Mouse (Mus musculus) ovary, adult 2 months (tissue): ENCODE measurements around the gene Knl1. TPM values are rescaled to one million over a fixed set of nuclear protein-coding genes. Genes with fewer than 3 reads are reported as not detected.

Source experiments
- polyA plus RNA-seq: library from polyadenylated mRNA; depleted of rRNA; stranded (reverse); fragments of >200 nt; gene quantifications from 2 replicates; pipeline ENCODE4 v1.2.3, GENCODE M21; 2012; rRNA removed

Knl1 gene
- polyA plus RNA-seq = 0.27 and 0.40 TPM in 2 replicates

DNA sequence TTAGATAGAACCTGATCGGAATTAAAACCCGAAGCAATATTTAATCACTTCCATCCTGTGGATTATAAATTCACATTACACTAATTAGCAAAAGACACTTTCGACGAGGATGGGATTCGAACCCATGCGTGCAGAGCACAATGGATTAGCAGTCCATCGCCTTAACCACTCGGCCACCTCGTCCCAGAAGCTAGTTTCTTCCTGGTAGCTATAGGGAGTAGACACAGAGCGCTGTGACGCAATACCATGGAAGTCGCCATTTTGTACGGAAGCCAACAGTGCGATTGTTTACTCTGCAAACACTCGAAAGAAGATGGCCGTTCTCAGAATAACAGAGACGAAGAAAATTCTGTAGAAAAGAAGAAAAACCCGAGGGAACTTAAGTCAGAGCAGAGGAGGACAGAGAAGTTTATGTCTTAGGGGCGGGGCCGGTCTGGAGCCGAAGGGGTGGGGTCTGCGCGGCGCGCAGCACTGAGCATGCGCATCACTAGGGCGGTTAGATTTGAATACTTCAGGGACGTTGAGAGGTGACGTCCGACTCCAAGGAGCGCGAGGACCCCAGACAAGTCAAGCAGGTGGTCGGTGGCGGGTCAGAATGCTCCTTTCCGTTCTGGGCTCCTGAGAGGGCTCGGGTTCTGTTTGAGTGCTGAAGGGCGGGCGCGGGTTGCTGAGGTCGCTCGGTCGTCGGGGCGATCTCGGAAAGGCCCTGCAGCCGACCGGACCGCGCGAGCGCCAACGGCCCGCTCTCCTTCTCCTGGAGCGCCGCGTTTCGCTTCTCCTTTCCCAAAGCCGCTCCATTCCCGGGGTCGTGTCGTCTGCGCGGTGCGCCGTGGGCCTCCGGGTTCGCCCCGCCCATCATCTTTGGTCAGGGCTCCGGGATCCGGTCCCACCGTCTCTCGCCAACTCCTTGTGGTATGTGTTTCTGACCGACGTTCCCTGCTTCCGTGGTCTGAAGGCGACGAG lies at the start of gene Knl1:
Gene Knl1 (plus strand): TSS at position 471 of the 963 bp plus-strand sequence.

GRCm38 (mm10) chr2:119028941-119029551 lies 17.9 kb upstream of the Knl1 start, which contains the start of gene Ccdc32:
Gene Ccdc32 (minus strand): TSS chr2:119029393.

DNA sequence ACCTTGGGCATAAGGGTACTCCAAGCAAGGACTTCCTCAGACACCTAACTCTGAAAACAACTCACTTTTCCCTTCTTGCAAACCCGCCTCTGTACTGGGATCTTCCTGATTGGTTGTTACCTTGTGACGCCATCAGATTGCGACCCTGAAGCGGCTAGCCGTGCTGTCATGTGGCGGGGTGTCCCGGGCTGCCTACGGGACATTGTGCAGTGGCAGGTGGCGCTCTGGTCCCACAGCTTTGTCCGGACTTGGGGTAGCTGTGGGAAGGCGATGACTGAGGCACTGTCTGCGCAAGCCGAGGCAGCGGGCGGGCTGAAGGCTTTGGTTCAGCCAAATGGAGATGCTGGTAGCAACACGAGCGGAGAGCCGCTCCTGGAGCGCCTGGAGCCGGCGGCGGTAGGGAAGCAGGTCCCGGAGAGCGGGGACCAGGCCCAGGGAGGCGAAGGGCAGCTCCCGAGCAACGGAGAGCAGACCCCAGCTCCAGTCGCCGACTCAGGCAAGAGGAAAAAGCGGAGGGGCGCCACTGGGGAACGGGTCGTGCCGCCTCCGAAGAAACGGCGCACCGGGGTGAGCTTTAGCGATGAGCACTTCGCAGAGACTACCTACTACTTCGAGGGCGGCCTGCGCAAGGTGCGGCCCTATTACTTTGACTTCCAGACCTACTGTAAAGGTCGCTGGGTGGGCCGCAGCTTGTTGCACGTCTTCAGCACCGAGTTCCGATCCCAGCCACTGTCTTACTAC lies 12.1 kb upstream of the Knl1 start, which contains the start of gene Rpusd2:
Gene Rpusd2 (plus strand): TSS at position 135 of the 741 bp plus-strand sequence.

DNA sequence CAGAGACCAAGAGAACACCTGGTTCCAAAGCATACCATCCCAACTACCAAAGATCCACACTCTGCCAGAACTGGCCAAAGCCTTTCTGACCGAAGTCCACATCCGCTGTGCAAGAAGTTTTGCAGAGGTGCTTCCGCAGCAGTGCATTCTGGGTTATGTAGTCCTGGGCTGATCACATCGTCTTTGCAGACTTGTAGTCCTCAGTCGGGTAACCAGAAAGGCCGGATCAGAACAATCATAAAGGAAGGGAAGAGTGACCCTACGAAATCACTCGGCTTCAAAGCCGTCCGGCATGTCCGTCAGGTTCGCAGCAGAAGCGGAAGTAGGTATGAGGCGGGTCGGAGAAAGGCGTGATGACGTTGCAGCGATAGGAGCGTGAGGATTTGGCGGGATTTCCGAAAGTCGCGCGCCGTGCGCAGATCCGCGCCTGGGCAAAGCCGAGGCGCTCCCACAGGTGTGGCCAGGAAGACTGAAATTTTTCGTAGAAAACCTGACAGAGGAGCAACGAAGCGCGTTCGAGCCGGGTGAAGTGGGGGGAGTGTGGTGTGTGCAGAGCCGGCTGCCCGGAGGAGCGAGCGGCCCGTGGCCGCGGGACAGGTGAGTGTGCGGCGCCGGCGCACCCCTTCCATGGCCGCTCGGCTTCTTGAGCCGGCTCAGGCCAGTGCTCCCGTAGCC lies 65.7 kb downstream of the Knl1 start, which contains the start of gene Rad51:
Gene Rad51 (plus strand): TSS at position 356 of the 675 bp plus-strand sequence.

Other genes with a start within 250 kb of the Knl1 start
- 3.9 and 6.0 TPM in 2 replicates for gene Knstrn, start 233.1 kb upstream of the Knl1 start, polyA plus RNA-seq
- gene Ivd, start 185.2 kb upstream of the Knl1 start, polyA plus RNA-seq = 84.6 and 103 TPM in 2 replicates
- gene Bahd1, start 146.7 kb upstream of the Knl1 start, polyA plus RNA-seq = 31.7 and 39.7 TPM in 2 replicates
- 31.2 and 33.1 TPM in 2 replicates for gene Chst14, start 120.6 kb upstream of the Knl1 start, polyA plus RNA-seq
- gene Ccdc32, start 17.7 kb upstream of the Knl1 start, polyA plus RNA-seq = 6.4 and 6.8 TPM in 2 replicates
- 5.1 and 6.5 TPM in 2 replicates for gene Rpusd2, start 12.3 kb upstream of the Knl1 start, polyA plus RNA-seq
- 7.4 and 11.0 TPM in 2 replicates for gene Rad51, start 65.7 kb downstream of the Knl1 start, polyA plus RNA-seq
- gene Rmdn3, start 109.9 kb downstream of the Knl1 start, polyA plus RNA-seq = 18.1 and 27.7 TPM in 2 replicates
- gene Gchfr, start 120.7 kb downstream of the Knl1 start, polyA plus RNA-seq = 10.5 and 12.4 TPM in 2 replicates
- 0.13 and 0.17 TPM in 2 replicates for gene Gm14137, start 127.4 kb downstream of the Knl1 start, polyA plus RNA-seq
- gene Zfyve19, start 161.5 kb downstream of the Knl1 start, polyA plus RNA-seq = 43.4 and 54.0 TPM in 2 replicates
- 3.8 and 5.2 TPM in 2 replicates for gene Dnajc17, start 161.7 kb downstream of the Knl1 start, polyA plus RNA-seq
- gene Ppp1r14d, start 182.8 kb downstream of the Knl1 start, polyA plus RNA-seq = 2.0 and 2.3 TPM in 2 replicates
- 19.4 and 26.9 TPM in 2 replicates for gene Spint1, start 190.2 kb downstream of the Knl1 start, polyA plus RNA-seq
- gene Rhov, start 224.2 kb downstream of the Knl1 start, polyA plus RNA-seq = 1.1 and 2.0 TPM in 2 replicates
- 33.1 and 33.4 TPM in 2 replicates for gene Vps18, start 241.6 kb downstream of the Knl1 start, polyA plus RNA-seq